Mouse (Mus musculus) G1E (cell line): ENCODE data around the gene Anapc1.

Source experiments
- CTCF ChIP-seq: IDR thresholded peaks from 2 replicates; pipeline ENCODE4 v1.5.1; 2012; ENCODE audit warnings: low read depth, low read length, inconsistent platforms, mixed read lengths
- GATA1 ChIP-seq: IDR thresholded peaks from 2 replicates; pipeline ENCODE4 v1.6.1; 2012; ENCODE audit warnings: borderline replicate concordance, low read length, inconsistent platforms, mixed read lengths
- POLR2AphosphoS5 ChIP-seq: IDR thresholded peaks from 2 replicates; pipeline ENCODE4 v1.6.1; 2012; ENCODE audit warnings: low read depth, low read length, inconsistent platforms; ENCODE audit not compliant: insufficient replicate concordance

DNA sequence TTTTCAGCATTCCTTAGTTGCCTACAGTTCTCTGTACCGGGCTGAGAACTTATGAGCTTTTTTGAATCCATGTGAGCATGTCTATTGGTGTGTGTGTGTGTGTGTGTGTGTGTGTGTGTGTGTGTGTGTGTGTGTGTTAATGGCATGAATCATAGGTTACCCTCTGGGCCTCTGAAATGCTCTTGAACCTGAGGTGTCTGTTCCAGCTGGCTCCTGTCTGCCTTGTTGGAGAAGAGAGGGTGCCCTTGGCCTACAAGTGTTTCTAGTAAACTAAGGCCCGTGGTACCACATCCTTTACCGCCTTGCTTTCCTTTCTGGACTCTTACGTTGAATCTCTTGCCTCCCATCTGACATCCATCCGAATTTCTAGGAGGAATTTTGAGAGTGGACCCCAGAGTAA, 38.9 kb upstream of the Anapc1 start:
- no peak for TF ChIP-seq CTCF
- no peak for TF ChIP-seq POLR2AphosphoS5
- no peak for TF ChIP-seq GATA1
